Mouse (Mus musculus): Measurements from ENCODE around the gene Erv3.

GRCm38 (mm10) chr2:131876551-131877265 is 17.2 kb upstream of the Erv3 start:
- no peak for TF ChIP-seq POLR2A (IDR thresholded peaks at IDR 0.05; ENCODE audit: low read depth, low read length)
- no peak for TF ChIP-seq MYC (IDR thresholded peaks at IDR 0.05; ENCODE audit: low read depth, low read length)
